Mouse (Mus musculus): ENCODE measurements around the gene Mab21l2.

Mab21l2 gene

DNA sequence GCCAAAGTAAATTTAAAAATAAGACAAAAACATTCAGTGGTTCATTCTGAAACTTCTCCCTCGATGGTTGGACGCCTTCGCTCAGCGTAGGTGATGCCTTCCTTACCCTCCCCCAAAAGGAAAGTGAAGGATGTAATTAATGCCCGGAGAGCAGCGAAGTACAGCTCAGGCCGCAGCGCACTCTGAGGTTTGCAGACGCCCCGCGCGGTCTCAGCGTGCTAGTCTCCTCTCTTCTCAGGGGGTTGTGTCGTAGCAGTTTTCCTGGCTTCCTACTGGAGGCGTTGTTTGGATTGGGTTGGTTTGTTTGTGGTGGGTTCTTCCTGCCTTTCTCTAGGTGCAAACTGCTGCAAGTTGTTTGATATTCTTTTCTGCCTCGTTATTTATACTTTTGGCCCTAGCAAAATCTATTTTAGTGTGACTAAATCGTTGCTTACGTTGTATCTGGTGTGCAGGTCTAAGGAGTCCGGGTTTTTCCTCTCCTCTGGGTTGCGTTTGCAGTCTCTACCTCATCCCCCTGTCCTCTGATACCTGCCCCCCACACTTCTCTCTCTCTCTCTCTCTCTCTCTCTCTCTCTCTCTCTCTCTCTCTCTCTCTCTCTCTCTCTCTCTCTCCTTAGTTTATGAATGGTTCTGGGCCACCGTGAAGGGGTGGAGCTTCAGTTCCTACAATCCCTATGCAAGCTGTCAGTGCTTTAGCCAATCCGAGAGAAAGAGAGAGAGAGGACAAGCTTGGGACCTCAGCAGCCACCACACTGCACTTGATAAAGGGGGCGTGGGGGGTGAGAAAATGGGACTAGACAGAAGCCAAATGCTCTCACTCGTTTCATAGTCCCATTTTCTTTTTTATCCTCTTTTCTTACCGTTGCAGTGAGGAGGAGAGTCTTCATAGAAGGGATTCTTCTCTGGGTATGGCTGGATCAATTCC lies at the start of gene Mab21l2:
Gene Mab21l2 (minus strand): TSS at position 539 of the 925 bp plus-strand sequence.
- DNase-seq (ENCODE audit: low spot score): no peak

DNA sequence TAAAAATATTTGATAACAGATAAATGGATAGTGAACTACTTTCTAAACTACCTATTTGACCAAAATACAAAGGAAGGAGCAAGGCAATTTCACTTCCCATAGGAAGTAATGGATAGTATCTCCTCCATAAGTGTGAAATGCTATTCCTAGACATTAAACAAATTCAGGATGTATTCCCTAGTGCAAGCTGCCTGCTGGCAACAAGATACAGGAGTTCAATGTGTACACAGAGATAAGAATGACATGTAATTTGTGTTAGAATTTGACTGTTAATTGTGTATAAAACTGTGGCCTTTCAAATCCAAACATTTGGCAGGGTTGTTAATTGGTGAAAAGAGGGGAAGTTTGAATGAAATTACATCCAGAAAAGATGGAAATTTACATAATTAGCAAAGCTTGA lies 26.9 kb upstream of the Mab21l2 start:
- DNase-seq (ENCODE audit: low spot score): no peak

DNA sequence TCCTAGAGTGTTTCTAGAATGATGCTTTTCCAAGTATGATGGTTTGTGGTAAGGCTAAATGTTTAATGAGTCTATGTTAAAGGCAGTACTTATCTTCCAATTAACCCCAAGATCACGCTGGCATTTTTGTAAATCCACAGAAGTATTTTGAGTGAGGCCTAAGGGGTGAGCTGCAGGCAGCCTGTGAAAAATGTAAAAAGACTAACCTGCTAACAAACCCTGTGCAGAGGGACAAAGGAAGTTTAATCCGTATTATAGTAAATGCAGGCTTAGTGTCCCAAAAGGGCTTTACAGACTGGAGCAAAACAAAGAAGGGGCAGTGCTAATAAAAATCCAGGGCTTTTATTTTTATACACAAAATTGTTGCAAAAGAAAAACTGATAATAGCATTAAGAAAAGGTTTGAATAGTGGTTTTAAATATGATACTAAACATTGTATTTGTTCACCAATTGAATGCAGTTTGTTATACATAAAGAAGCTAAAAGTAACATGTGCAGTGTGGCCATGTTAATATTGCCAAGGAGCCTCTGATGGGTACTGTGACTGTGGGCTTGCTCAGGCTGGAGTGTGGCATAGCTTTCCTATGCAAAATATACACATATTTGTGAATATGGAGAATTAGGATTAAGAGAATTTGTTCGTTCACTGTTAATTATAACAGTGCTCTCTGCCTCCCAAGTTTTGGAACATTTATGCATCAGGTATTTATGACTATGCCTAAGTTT lies 24.3 kb upstream of the Mab21l2 start:
- no peak for DNase-seq (ENCODE audit: low spot score)

DNA sequence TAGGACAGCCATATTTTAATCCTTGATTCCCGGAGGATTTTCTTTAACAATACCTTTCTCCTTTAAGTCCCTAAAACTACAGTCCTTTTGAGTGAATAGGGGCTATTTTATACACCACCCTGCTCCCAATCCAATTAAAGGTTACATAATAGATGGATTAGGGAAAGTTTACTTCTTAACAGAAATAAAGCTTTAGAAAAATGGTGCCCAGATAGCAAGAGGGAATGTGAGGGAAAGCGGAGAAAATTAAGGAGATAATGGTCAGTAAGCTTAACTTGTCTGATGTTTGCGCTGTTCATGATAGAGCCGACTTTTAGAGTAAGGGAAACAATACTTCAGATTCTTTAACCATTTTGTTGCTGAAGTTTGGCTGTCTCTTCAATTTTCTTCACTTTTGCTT lies 23.1 kb upstream of the Mab21l2 start:
- no peak for DNase-seq (ENCODE audit: low spot score)

DNA sequence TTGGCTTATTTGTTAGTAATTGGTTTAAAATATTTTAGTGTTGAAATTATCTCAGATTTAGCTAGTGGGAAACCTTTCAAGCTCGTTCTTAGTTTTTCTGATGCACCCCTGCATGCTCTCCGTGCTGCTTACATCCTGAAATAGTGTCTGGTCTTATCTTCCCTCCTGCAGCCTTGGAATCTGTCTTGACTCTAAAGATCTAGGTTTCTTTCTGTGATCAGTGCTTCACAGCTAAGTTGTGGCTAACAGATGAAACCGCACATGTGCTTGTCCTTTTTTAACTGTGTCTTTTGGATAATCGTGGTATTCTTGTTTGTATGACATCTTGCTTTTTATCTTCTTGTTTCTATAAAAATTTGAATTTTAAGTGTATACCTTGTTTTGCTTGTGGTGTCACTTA lies 18.9 kb upstream of the Mab21l2 start:
- no peak for DNase-seq (ENCODE audit: low spot score)

DNA sequence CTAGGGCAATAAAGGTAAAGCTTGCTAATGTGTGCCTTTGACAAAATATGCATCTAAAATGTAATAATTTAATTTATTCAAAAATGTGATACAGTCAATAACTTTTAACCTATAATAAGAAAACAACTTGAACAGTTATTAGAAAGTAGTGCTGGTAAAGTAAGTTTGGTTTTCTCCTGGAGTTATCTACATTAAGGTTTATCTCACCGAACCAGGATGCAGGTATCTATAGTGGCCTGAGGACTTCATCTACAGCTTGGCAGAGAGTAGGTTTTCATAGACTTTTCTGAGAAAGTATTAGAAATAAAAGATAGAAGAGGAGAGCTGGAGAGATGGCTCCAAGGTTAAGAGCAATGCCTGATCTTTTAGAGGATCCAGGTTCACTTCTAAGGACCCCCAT lies 13.0 kb upstream of the Mab21l2 start:
- DNase-seq (ENCODE audit: low spot score): no peak

DNA sequence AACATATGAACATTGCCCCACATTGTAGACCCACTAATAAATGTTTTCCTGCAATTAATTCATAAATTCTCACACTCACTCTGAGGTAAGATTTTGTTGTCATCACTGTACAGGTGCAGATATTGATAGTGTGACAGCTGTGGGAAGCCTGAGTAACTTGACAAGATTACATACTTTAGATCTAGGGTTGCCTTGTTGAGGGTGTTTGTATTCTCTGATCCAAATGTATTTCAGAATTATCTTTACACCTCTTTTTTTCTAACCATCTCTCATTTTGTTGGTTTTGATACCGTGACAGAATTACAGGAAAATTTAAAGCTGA lies 12.6 kb upstream of the Mab21l2 start:
- no peak for DNase-seq (ENCODE audit: low spot score)

DNA sequence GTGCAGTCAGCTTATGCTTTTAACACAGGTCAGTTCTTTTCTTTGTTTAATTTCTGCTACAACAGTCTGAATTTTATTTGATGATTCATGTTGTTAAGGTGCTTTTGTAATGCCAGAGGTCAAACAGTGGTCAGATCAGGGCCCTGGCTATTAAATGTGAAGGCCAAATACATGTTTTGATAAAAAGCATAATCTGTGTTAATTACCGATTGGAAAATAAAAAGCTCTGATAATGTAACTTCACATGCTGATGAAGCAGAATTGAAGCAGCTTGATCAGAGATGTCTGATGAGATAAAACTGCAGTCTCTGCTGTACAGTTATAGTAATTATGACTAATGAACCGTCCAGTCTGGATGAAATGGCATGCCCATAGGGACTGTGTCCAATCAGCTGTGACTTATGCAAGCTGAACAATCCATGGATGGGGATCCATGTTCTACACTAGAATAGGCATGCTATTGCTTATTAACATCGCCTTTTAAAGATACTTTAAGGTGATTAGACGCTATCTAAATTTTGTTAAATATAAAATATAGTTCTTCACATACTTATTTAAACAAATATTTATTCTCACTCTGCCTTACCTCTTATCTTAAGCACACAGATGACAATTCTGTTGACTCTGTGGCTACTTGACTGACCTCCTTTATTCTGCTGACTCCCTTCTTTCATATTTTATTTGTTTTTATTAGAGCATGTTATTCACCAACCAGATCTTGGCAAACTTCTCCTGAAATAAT lies 12.0 kb upstream of the Mab21l2 start:
- DNase-seq (ENCODE audit: low spot score): no peak

DNA sequence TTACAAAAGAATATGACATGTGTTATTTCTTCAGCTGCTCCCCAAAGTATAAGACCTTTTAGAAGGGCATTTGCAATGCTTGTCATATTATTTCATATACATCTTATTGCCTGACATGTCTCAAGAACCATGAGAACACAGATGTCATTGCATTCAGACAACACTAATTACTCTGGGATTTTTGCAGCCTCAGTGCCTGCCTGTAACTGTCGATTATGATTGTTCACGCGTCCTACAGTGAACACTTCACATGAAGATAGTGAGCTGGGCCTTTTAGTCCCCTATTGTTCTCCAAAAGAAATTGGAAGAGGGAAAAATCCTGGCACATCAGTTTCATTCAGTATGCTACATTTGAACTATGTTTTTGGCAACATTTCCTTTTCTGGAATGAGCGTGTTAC lies 11.2 kb upstream of the Mab21l2 start:
- no peak for DNase-seq (ENCODE audit: low spot score)

DNA sequence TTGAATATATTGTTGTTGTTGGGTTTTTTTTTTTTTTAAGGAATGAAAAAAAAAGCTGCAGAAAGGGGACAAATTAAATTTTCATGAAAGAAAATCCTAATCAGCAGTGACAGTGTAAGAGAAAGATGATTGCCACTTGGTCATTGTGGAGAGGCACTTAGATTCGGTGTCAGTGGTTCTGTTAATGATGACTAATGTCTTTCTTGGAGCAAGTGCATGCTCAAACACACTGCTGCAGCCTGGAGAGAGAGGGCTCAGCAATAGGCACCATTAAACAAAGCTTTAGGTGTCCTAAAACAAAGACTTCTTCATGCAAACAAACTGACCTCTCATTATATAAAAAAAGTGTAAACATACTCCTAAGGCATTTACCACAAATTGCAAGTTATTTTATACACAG lies 10.5 kb upstream of the Mab21l2 start:
- no peak for DNase-seq (ENCODE audit: low spot score)

DNA sequence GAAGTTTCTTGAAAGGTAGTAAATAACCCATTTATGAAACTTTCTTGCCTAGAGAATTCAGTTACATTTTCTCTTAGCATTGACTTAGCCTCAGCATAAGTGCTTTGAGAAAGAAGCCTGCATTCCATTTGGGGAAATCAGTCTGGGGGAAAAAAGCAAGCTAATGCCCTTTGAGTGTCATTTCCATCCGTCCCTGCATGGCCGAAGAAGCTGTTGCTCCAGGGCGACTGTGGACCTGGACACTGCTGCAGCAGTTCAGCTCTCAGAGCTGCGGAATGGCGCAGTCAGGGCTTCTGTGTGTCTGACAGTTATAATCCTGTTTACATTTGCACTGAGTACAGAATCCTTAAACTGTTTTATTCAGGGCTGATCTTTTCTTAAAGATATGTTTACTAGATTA lies 3.7 kb upstream of the Mab21l2 start:
- no peak for DNase-seq (ENCODE audit: low spot score)

DNA sequence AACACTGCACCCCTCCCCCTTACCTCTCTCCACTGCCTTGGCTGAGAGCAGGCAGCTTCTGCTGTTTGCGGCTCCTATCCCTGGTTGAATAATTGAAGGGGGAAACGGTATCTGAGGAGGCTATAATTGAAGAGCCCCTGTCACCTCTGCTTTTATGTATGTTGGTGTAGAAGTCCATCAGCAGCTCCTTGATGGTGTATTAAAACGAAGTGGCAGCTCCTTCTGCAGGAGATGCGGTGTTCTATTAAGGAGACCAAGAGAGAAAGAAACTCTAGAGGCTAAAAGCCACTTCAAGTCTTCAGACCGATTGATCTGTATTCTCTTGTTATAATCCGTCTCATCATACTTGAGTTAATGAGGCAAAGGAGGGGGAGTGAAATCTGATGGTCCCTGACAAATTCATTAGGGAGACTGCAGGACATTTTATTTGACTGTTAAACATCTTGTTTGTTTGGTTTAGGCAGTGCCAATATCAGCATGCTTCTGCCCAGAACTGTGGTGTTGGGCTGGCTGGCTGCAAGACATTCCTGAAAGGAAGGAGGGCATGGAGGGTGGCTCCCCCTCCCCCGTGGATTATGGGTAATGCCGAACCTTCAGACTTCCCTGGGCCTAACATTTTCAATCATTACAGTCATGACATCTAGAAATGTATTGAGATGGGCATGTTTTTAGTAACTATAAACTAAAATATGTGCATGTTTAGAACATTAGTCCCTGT lies 2.7 kb upstream of the Mab21l2 start:
- no peak for DNase-seq (ENCODE audit: low spot score)

DNA sequence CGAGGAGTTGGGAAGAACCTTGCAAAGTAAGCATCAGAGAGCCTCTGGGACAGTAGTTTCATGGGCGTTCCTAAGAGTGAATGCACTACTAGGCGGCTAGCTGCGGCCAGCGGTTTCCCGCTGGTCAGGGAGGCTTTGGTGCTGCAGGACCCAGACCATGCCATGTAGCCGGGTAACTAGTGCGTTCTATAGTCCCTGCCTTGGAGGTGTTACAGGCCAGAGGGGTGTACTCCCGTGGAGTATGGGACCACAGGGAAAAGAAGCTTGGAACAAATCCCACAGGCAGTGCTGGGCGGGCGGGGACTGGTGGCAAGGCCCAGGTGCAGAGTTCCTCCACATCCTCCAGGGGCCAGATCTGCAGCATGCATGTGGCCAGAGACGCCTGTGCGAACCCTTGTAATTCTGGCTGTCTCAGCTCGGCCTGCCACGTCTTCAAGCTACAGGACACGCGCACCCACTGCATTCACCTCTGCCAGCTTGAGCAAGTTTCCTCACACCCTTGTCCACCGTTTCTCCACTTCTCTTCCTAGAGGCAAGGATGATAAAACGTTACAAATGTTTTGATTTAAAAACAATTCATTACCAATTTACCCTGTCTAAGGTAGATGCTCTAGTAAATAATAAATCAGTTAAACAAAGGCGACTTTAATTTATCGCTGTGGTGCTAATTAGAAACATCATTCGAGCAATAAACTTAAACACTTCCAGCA lies 2.0 kb upstream of the Mab21l2 start:
- no peak for DNase-seq (ENCODE audit: low spot score)

DNA sequence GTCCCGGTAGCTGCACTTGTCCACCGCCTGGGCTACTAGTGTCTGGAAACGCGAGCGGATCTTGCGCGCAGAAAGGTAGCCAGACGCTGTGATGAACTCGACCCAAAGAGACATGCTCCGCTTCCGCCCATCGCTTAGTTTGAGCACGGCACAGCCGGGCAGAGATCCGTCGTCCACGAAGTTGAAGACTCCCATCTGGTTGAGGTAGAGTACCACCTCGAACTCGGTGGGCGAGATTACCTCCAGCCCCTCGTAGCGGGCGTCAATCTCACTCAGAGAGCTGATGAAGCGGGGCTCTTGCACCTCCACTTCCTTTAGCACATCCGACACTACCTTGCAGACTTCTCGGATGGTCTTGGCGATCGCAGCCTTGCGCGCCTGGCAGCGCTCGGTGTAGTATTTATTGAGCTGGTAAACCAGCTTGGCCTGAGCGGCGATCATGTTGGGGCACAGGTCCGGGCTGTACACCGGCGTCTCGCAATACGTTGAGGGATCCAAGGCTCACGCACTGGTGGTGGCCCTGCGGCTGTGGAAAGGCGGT lies 1.1 kb downstream of the Mab21l2 start:
- no peak for DNase-seq (ENCODE audit: low spot score)

DNA sequence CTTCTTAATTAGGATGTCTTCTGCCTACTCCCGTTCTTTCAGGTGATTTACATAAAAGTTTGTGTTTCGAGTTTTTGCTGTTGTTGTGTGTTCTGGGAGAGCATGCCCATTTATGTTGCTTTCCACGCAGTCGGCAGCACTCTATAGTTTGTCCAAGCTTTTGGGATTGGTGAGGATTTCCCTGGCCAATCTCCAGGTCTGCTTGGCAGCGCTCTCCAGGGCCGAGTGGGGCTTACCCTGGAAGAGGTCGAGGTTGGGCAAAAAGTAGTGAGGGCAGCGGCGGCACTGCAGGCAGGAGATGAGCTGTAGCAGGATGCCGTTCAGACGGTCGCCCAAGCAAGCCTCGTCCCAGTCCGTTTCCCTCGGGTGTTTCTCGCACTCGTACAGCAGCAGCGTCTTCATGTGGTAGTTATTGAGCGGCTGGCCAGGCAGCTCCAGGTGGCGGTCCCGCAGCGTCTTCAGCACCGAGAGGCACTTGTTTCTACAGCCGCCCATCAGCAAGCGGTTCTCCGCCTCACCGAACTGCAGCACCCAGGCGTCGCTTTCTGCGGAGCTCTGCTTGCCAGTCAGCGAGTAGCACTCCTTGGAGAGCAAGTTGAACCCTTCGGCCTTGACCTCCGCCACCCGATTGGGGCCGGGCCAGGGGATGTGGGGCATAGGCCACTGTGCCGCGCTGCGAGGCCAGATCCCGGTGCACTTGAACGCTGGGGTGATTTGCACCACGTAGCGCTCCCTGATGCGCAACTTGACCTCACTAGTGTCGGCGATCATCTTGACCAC lies 1.8 kb downstream of the Mab21l2 start:
- DNase-seq (ENCODE audit: low spot score): peak; percentile 10

DNA sequence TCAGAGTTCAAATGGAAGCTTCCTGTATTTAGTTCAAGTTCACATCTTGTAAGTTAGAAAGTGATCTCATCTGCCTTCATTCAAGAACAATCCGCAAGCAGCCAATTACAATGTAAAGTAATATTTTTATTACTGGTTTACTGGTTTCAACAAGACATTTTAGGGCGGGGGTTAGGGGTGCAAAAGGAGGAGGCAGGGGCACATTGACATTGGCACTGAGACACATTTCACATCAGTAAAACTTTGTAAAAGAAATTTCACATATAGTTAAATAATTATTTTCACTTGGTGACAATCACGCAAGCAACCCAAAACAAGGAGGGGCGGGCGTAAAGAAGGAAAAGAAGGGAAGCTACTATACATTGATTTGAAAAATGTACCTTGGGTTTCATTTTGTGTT lies 2.5 kb downstream of the Mab21l2 start:
- no peak for DNase-seq (ENCODE audit: low spot score)

DNA sequence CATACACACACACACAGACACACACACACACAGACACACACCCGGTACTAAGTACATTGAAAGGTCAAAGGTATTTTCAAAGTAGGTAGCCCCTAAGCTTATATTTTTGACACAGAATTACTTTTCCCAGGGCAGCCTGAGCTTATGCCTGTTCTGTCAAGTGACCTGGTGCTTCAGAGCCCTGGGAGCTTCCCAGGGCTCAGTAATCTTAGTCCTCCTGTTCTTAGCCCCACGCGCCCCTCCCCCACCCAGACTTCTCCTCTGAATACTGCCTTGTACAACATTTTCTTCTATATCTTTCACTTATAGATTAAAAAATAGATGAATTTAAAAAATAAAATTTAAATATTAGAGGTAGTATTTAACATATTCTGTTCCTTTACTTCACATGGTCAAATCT lies 3.6 kb downstream of the Mab21l2 start:
- DNase-seq (ENCODE audit: low spot score): no peak

DNA sequence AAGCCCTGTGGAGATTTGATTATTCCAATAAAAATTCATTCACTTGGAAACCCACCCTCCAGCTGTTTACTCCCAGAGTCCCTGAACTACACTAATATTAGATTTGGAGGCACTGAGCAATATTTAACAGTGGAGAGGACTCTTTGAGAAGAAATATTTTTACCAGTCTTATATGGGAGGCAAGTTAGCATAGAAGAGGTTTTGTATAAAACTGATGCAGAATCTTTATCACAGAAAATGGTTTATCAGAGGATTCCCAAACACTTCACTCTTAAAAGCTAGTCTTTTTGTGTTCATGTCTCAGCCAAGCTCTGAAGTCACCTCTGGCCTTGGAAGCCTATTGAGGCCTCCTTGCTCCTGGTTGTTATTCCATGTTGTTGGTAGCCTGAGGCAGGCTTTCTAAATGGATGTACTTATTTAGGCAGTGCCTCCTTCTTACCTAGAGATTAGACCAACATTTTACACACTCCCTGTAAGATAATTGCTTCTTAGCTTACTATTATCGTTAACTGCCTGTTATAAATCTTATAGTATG lies 6.5 kb downstream of the Mab21l2 start:
- DNase-seq (ENCODE audit: low spot score): no peak

DNA sequence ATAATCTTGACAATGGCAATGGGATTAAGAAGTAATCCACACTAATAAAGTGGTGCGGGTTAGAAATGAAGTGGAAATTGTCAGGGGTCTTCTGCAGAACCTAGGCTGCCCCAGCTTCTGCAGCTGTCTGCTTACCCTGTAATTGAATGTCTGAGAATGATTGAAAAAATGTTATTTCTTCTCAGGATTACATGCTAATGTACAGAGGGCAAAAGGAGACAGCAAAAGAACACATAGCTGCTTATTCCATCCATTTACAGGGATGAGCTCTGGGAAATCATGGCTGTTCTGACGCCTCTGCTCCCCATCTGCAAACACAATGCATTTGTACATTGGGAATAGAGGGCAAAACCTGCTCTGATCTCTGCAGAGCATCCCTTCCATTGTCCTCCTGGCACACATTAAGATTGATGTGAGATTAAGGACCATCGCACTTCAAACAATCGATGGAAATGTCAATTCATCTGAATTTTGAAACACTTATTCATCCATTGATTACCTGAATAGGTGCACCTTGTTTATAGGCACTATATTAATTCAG lies 7.3 kb downstream of the Mab21l2 start:
- DNase-seq (ENCODE audit: low spot score): no peak

Measured in urinary bladder, postnatal 25 days (tissue).